Mouse (Mus musculus) bone marrow, adult 2 months (tissue): ENCODE results near the gene Tmem9b.

Experiments
- CTCF ChIP-seq: fragments of 200-500 bp; IDR thresholded peaks from 2 replicates; pipeline ENCODE4 v1.5.1; 2011; ENCODE audit warnings: low read length, control low read depth; ENCODE audit not compliant: control insufficient read depth, insufficient read depth
- POLR2A ChIP-seq: fragments of 200-500 bp; IDR thresholded peaks from 2 replicates; pipeline ENCODE4 v1.6.1; 2011; ENCODE audit warnings: low read depth, mild to moderate bottlenecking, control low read depth, low read length, borderline replicate concordance; ENCODE audit not compliant: control insufficient read depth

DNA sequence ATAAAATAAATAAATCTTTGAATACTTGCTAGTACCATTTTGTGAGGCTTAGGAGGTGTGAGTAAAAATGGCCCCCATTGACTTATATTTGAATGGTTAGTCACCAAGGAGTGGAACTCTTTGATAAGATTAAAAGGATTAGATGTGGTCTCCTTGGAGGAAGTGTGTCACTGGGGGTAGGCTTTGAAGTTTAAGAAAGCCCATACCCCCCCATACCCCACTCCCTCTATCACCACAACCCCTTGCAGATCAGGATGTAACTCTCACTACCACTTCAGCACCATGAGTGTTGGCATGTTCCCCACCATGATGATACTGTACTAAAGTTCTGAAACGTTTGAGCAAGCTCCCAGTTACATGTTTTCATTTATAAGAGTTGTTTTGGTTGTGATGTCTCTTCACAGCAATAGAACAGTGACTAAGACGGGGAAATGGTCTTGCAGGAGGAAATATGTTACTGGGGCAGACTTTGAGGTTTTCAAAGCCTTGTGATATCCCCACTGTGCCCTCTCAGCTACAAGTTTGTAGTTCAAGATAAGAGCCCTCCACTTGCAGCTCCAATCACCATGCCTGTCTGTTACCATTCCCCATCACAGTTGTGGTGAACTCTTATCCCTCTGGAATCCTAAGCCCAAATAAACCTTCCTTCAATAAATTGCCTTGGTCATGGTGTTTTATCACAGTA, 16.2 kb upstream of the Tmem9b start:
- TF ChIP-seq CTCF = no peak
- TF ChIP-seq POLR2A = no peak
